Mouse (Mus musculus): ENCODE measurements around the gene Rgs16. TPM values are rescaled to one million over a fixed set of nuclear protein-coding genes. Genes with fewer than 3 reads are reported as not detected.
A peak's percentile ranks its signal among the peaks of the same experiment; 100 is the strongest.

Rgs16 gene
- 13.3 and 14.0 TPM in 2 replicates for polyA plus RNA-seq (2015; fragmentation: Nextera tagmentation; extraction: Ambion mirVana)

DNA sequence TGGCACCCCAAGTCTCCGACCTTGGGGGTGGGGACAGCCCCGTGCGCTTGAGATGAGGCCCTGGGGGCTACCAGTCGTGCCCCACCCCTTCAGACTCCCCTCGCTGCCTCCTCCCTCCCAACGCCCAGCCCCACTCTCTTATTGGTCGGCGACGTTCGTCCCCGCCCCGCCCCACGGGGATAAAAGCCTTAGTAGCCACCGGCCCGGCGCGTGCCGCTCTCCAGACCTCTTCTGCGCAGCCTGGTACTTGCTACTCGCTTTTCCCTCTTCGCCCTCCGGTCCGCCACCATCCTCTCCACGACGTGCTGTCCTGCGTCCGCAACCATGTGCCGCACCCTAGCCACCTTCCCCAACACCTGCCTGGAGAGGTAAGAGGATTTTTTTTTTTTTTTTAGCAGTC, at the start of gene Rgs16:
Gene Rgs16 (plus strand): TSS at position 205 of the 400 bp plus-strand sequence.
- ATAC-seq = peak; percentile 64
- Histone ChIP-seq H3K36me3 (ENCODE audit: control insufficient read depth, insufficient read depth, low read length) (no peaks in the 10 kb centered on the region), H3K9me3 (ENCODE audit: control insufficient read depth, low read length) (no peaks in the 10 kb centered on the region), H3K27ac (ENCODE audit: low read depth, low read length) (no peak within 1 kb of the TSS), H3K9ac (ENCODE audit: low read depth, low read length) (peak within 1 kb of the TSS; percentile 62), H3K27me3 (replicated peaks; ENCODE audit: control insufficient read depth, insufficient read depth, low read length) (no peaks in the 10 kb centered on the region), H3K4me2 (ENCODE audit: low read length) (peak within 1 kb of the TSS; percentile 91), H3K4me3 (ENCODE audit: low read length) (peak within 1 kb of the TSS; percentile 49), H3K4me1 (ENCODE audit: control insufficient read depth, insufficient read depth, low read depth, low read length) (peaks cover 29% of the 10 kb centered on the region)
- WGBS = 0% methylated on average over 28 of the region's 28 CpGs

DNA sequence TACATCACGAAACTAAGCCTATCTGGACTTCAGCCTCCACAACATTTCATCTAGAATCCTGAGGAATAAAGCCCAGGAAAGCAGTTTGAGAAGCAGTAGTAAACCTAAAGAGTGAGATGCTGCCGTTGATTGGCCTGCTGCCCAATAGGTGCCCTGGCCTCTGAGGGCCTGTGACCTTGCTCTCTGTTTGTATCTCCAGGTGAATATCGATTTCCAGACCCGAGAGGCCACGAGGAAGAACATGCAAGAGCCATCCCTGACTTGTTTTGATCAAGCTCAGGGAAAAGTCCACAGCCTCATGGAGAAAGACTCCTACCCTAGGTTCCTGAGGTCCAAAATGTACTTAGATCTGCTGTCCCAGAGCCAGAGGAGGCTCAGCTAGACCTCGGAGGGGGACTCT, 47.6 kb upstream of the Rgs16 start:
- H3K4me3 ChIP-seq (ENCODE audit: low read length) = no peak overlapping the region
- ATAC-seq = no peak
- H3K4me1 ChIP-seq (ENCODE audit: control insufficient read depth, insufficient read depth, low read depth, low read length) = no peaks in the 10 kb centered on the region; the same call in 1 of the 2 replicates
- no peak overlapping the region for H3K4me2 ChIP-seq (ENCODE audit: low read length)
- no peaks in the 10 kb centered on the region for H3K36me3 ChIP-seq (ENCODE audit: control insufficient read depth, insufficient read depth, low read length)
- no peak overlapping the region for H3K9ac ChIP-seq (ENCODE audit: low read depth, low read length)
- WGBS = 86% methylated on average over 6 of the region's 6 CpGs
- H3K27me3 ChIP-seq (replicated peaks; ENCODE audit: control insufficient read depth, insufficient read depth, low read length) = no peaks in the 10 kb centered on the region
- H3K9me3 ChIP-seq (ENCODE audit: control insufficient read depth, low read length) = no peaks in the 10 kb centered on the region
- H3K27ac ChIP-seq (ENCODE audit: low read depth, low read length) = no peak overlapping the region

DNA sequence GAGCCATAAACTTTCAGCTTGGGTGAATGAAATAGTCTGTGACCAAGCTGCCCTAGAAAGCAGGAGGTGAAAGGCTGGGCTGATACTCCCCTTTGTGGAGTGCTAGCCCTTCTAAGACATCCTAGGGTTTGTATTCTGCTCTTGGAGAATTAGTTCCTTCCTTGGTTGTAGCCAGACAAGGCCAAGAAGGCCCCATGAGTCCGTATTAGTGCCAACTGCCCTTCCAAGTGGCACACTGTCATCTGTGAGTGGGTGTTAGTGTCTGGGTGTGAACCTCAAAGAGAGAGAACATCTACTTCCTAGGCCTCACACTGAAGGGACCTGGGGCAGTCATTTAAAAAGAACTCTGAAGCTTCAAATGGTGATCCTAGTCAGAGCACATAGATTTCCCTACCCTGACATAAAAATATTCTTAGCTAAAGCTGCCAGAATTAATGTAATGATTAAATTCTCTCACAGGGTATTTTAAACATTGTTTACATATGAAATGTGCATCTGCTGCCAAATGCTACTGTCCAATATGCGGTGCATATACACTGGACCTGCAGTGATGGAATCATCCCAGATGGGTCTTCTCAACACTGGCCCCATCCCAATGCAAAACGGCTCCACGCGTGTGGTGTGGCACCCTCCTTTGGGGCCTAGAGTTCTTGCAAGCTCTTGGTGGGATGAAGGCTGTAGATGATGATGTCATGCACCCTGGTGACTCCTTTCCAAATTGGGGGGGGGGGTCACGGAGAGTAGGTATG, 45.6 kb upstream of the Rgs16 start:
- Histone ChIP-seq H3K27ac (ENCODE audit: low read depth, low read length) (no peak overlapping the region), H3K9me3 (ENCODE audit: control insufficient read depth, low read length) (no peaks in the 10 kb centered on the region), H3K4me3 (ENCODE audit: low read length) (no peak overlapping the region), H3K27me3 (replicated peaks; ENCODE audit: control insufficient read depth, insufficient read depth, low read length) (no peaks in the 10 kb centered on the region), H3K9ac (ENCODE audit: low read depth, low read length) (no peak overlapping the region), H3K36me3 (ENCODE audit: control insufficient read depth, insufficient read depth, low read length) (no peaks in the 10 kb centered on the region), H3K4me2 (ENCODE audit: low read length) (no peak overlapping the region), H3K4me1 (ENCODE audit: control insufficient read depth, insufficient read depth, low read depth, low read length) (no peaks in the 10 kb centered on the region; the same call in 1 of the 2 replicates)
- 84% methylated on average over 6 of the region's 6 CpGs for WGBS
- ATAC-seq = no peak

DNA sequence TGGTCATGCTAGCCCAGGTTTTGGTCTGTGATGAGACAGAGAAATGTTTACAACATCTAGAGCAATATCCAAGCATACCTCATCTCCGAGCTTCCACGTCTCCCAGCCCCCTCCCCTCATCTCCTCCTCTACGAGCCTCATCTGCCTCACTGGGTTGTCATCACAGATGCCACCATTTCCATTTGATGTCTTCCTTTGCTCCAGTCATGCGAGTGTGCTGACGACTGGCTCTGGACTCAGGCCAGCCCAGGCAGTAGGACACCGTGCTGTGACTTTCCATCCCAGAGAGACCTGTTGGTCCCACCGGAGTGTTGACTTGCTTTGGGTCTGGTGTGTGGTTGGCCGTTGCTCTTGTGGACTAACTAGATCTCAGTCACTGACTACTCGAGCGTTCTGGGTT, 44.8 kb upstream of the Rgs16 start:
- Histone ChIP-seq H3K27me3 (replicated peaks; ENCODE audit: control insufficient read depth, insufficient read depth, low read length) (no peaks in the 10 kb centered on the region), H3K36me3 (ENCODE audit: control insufficient read depth, insufficient read depth, low read length) (no peaks in the 10 kb centered on the region), H3K9me3 (ENCODE audit: control insufficient read depth, low read length) (no peaks in the 10 kb centered on the region), H3K4me2 (ENCODE audit: low read length) (no peak overlapping the region), H3K9ac (ENCODE audit: low read depth, low read length) (no peak overlapping the region), H3K27ac (ENCODE audit: low read depth, low read length) (no peak overlapping the region), H3K4me3 (ENCODE audit: low read length) (no peak overlapping the region), H3K4me1 (ENCODE audit: control insufficient read depth, insufficient read depth, low read depth, low read length) (no peaks in the 10 kb centered on the region; the same call in 1 of the 2 replicates)
- no peak for ATAC-seq
- 79% methylated on average over 10 of the region's 10 CpGs for WGBS

DNA sequence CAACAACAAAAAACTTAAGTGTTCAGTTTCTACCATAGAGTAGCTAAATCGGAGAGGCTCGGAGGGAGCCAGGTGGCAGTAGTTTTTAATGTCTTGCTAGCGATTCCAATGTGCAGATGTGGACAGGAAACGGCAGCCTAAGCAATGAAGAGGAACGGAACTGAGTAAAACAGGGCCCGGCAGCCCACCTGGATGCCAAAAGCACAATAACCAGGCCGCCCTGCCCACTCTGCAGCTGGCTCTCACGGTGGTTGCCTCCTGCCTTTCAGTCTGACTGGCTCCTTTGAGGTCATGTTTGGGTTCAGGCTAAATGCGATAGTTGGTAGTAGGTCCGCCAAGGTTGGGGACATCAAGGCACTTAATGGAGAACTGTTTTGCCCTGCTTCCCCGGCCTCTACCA, 44.1 kb upstream of the Rgs16 start:
- Histone ChIP-seq H3K27me3 (replicated peaks; ENCODE audit: control insufficient read depth, insufficient read depth, low read length) (no peaks in the 10 kb centered on the region), H3K9me3 (ENCODE audit: control insufficient read depth, low read length) (no peaks in the 10 kb centered on the region), H3K36me3 (ENCODE audit: control insufficient read depth, insufficient read depth, low read length) (no peaks in the 10 kb centered on the region), H3K4me2 (ENCODE audit: low read length) (no peak overlapping the region), H3K4me3 (ENCODE audit: low read length) (no peak overlapping the region), H3K9ac (ENCODE audit: low read depth, low read length) (no peak overlapping the region), H3K4me1 (ENCODE audit: control insufficient read depth, insufficient read depth, low read depth, low read length) (no peaks in the 10 kb centered on the region; the same call in 1 of the 2 replicates), H3K27ac (ENCODE audit: low read depth, low read length) (no peak overlapping the region)
- WGBS = 92% methylated on average over 11 of the region's 11 CpGs
- no peak for ATAC-seq

DNA sequence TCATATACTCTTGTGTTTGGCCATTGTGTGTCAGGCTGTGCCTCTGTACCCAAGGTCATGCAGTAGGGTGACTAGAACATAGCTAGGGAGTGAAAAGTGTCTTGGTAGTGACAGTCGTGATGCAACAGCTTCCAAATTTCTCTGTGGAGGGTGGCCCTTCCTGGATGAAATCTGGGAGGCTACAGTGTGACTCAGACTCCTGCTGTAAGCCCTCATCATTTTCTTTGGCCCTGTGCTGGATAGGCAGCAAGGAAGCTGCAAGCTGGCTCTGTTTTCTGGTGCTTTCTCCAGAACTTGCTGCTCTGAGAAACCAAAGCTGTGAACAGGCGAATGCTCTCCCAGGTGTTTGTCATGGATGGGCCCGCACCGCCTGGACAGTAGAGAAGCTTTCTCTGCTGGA, 43.6 kb upstream of the Rgs16 start:
- Histone ChIP-seq H3K36me3 (ENCODE audit: control insufficient read depth, insufficient read depth, low read length) (no peaks in the 10 kb centered on the region), H3K4me2 (ENCODE audit: low read length) (no peak overlapping the region), H3K4me1 (ENCODE audit: control insufficient read depth, insufficient read depth, low read depth, low read length) (no peaks in the 10 kb centered on the region; the same call in 1 of the 2 replicates), H3K27ac (ENCODE audit: low read depth, low read length) (no peak overlapping the region), H3K27me3 (replicated peaks; ENCODE audit: control insufficient read depth, insufficient read depth, low read length) (no peaks in the 10 kb centered on the region), H3K4me3 (ENCODE audit: low read length) (no peak overlapping the region), H3K9ac (ENCODE audit: low read depth, low read length) (no peak overlapping the region), H3K9me3 (ENCODE audit: control insufficient read depth, low read length) (no peaks in the 10 kb centered on the region)
- WGBS = 96% methylated on average over 4 of the region's 4 CpGs
- ATAC-seq = no peak

DNA sequence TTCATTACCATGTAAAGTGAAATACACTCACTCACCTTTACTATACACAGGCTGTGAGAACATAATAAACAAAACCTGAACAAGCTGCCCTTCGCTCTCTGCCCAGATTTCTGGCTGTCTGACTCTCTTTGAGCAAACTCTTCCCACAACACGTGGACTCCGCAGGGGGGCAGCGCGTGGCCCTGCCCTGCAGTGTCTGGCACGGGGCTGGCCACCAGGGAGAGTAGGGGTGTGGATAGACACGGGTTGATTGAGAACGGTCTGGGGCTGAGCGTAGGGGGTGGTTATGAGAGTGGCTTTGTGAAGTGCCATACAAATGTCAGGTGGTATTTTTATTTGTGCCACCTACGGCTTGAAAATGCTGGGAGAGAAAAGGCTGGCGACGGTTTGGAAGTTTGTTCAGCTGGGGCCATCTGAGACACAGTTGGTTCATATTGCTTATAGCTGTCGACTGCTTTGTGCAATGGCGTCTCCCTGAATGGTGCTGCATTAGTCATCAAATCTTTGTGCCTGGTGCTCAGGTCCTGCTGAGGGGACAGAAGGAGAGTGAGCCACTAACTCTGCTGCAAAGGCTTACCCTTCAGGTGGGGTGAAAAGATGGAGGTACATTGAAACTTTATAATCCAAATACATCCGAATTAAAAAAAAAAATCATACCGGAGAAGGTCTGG, 42.4 kb upstream of the Rgs16 start:
- no peaks in the 10 kb centered on the region for H3K27me3 ChIP-seq (replicated peaks; ENCODE audit: control insufficient read depth, insufficient read depth, low read length)
- H3K9me3 ChIP-seq (ENCODE audit: control insufficient read depth, low read length) = no peaks in the 10 kb centered on the region
- 52% methylated on average over 16 of the region's 16 CpGs for WGBS
- H3K36me3 ChIP-seq (ENCODE audit: control insufficient read depth, insufficient read depth, low read length) = no peaks in the 10 kb centered on the region
- no peaks in the 10 kb centered on the region; the same call in none of the 2 replicates for H3K4me1 ChIP-seq (ENCODE audit: control insufficient read depth, insufficient read depth, low read depth, low read length)
- no peak for ATAC-seq
- no peak overlapping the region for H3K9ac ChIP-seq (ENCODE audit: low read depth, low read length)
- H3K27ac ChIP-seq (ENCODE audit: low read depth, low read length) = no peak overlapping the region
- H3K4me2 ChIP-seq (ENCODE audit: low read length) = no peak overlapping the region
- no peak overlapping the region for H3K4me3 ChIP-seq (ENCODE audit: low read length)

DNA sequence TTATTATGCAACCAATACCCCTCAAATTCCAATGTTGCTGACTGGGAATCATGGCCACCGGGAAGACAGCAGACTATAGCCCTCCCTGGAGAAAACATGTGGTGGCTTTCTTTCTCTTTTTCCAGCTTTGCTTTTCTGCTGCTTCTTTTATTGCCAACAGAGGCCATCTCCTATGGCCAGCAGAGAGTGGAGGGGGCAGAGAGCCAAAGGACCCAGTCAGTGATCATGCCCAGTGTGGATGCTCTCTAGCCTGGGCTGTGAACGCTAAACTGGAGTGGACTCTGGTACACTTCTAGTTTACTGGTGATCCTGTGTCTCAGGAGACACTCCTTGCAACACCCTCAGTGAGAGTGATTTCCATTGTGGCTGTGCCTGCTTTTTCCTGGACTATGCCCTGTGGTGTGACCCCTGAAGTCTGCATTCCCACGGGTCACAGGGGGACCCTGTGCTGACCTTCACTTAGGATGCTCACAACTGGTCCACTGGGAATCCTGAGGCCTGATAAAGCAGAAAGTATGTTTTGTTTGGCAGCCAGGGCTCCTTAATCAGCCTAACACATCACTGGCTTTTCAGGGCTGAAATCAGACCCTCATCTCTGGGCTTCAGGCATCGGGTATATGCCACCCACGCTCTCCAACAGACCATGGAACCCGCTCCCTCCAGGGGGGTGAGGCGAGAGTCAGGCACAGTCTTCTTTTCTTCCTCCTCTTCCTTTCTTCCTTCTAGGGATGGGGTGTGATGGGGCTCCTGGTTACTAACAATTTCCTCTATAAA, 41.7 kb upstream of the Rgs16 start:
- no peaks in the 10 kb centered on the region for H3K36me3 ChIP-seq (ENCODE audit: control insufficient read depth, insufficient read depth, low read length)
- no peaks in the 10 kb centered on the region for H3K9me3 ChIP-seq (ENCODE audit: control insufficient read depth, low read length)
- no peaks in the 10 kb centered on the region for H3K27me3 ChIP-seq (replicated peaks; ENCODE audit: control insufficient read depth, insufficient read depth, low read length)
- H3K27ac ChIP-seq (ENCODE audit: low read depth, low read length) = no peak overlapping the region
- peaks cover 6% of the 10 kb centered on the region for H3K4me1 ChIP-seq (ENCODE audit: control insufficient read depth, insufficient read depth, low read depth, low read length)
- WGBS = 63% methylated on average over 7 of the region's 7 CpGs
- H3K4me3 ChIP-seq (ENCODE audit: low read length) = no peak overlapping the region
- H3K9ac ChIP-seq (ENCODE audit: low read depth, low read length) = no peak overlapping the region
- H3K4me2 ChIP-seq (ENCODE audit: low read length) = no peak overlapping the region
- ATAC-seq = no peak

Measured in hindbrain, embryonic 16.5 days (tissue).